Mouse (Mus musculus) R1 (cell line): ENCODE measurements around the gene Psph.
"Not testable (repeated sequence)": the region's sequence is repeated elsewhere in the genome, so short reads cannot be mapped to it uniquely, and the experiment has no call there.

Experiments
- DNase-seq: peaks from one replicate; pipeline ENCODE4 v3.0.0-alpha.2; 2018; ENCODE audit warnings: low read depth, low spot score

Psph gene

GRCm38 (mm10) chr5:129786818-129787790, at the start of gene Psph:
Gene Psph (minus strand): TSS chr5:129787449.
- DNase-seq: peak; percentile 100

- DNase-seq: not testable (repeated sequence)
Observed at GRCm38 (mm10) chr5:129790591-129790990, 3.3 kb upstream of the Psph start.

GRCm38 (mm10) chr5:129787818-129788593, 757 bp upstream of the Psph start:
- DNase-seq: no peak

- DNase-seq: no peak
Observed at GRCm38 (mm10) chr5:129786161-129786560, 1.1 kb downstream of the Psph start.

DNA sequence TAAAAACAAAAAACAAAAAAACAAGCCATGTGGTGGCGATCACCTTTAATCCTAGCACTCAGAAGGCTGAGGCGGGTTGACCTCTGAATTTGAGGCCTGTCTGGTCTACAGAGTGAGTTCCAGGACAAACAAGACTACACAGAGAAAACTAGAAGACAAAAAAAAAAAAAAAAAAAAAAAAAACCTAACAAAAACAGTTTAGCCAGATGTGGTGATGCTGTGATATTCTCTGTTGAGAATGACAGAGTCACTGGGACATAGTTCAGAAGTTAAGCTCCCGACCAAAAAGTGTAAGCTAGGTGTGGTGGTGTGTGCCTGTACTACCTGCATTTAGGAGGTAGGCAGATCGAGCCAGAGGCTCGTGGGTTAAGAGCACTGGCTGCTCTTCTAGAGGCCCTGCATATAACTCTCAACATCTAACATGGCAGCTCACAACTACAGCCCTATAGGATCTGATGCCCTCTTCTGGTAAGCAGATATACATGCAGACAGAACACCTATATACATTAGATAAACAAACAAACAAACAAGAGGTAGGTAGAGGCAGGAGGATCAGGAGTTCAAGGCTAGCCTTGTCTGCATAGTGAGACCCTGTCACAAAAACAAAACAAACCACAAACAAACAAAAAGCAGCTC, 1.9 kb downstream of the Psph start:
- peak; percentile 66 for DNase-seq

DNA sequence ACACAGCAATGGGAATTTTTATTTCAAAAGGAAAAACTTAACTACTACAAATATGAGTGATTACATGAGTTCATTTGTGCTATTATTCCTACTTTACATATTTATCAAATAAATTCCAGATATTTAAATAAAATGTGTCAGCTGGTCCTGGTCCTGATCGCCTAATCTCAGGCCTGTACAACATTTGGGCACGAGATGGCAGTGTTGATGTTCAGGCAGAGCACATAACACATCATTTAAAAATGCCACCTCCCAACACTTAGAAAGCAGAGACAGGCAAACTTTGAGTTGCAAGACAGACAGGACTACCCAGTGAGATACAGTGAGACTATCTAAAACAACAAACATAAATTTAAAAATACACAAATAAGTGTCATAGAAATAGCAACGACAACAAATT, 5.0 kb downstream of the Psph start:
- peak; percentile 41 for DNase-seq

DNA sequence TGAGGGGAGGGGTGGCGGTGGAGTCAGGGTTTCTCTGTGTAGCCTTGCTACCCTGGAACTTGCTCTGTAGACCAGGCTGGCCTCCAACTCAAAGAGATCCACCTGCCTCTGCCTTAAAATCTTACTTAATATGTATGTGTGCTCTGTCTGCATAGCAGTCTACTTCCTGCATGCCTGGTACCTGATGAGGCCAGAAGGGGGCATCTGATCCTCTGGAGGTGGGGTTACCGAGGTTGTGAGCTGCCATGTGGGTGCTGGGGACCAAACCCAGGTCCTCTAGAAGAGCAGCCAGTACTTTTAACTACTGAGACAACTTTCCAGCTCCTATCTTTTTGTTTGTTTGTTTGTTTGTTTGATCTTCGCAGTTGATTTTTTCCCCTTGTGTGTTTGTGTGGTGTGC, 7.1 kb downstream of the Psph start:
- peak; percentile 74 for DNase-seq

DNA sequence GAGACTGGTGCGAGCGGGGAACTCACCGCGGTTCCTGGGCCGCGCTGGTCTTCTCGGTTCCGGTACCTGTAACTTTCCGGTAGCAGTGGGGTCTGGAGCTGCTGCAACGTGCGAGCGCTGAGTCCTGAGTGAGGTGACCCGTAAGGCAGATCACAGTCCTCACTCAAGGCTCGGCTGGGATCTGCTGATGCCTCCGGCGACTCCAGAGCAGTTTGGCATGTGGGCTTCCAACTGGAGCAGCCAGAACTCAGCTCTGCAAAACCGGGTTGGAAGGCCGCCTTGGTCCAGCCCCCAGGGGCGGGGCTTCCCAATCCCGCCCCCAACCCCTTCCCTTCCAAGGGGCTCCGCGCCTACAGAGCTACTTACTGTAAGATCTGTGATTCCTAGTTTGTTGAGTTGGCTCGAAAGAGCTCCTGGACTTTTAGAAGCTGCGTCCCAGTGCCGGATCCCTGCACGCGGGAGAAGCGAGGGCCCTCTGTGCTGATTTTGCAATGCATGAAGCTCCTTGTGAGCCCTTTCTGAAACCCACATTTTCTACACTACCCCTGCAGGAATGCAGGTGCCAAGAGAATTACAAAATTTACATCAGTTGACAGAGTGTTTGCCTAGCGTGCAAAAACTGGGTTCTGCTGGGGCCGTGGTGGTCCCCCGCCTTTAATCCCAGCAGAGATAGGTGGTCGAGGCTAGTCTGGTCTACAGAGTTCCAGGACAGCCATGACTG, 8.1 kb downstream of the Psph start:
- DNase-seq: peak; percentile 93

DNA sequence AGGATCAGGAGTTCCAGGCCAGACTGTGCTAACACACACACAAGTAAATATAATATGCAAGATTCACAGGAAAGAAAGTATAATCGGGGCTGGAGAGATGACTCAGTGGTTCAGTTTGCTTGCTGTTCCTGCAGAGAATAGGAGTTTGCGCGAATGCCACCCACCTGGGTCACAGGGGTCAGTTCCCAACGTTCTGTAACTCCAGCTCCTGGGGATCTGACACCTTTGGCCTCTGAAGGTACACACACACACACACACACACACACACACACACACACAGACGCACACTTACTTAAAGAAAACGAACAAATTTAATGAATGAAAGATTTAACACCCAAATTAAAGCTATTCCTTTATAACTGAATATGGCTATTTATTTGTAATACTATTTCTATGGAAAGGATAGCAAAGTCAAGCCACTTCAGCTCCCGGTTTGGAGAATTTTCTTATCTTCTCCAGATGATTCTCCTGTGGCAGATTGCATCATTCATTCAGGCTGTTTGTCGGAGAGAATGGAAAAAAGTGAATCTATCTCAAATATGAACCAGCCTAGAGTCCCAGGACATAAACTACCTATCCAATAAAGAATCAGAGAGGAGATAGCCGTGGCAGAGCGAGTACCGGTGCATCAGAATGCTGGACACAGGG, 8.8 kb downstream of the Psph start:
- no peak for DNase-seq

DNA sequence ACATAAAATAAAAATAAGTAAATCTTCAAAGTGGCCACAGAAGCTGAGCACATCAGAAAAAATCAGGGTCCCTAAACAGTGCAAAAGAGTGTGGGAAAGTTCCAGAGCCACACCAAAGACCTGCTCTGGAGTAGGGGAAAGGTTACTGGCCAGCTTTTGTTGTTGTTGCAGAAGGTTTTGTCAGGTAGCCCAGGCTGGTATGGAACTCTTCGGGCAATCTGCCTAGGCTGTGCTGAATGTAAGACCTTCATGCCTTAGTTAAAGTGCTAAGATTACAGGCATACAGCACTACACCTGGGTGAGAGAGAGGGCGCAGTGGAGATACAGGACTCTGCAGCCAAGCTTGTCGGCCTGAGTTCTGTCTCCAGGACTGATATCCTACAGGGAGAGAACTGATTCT, 12.6 kb downstream of the Psph start:
- no peak for DNase-seq

DNA sequence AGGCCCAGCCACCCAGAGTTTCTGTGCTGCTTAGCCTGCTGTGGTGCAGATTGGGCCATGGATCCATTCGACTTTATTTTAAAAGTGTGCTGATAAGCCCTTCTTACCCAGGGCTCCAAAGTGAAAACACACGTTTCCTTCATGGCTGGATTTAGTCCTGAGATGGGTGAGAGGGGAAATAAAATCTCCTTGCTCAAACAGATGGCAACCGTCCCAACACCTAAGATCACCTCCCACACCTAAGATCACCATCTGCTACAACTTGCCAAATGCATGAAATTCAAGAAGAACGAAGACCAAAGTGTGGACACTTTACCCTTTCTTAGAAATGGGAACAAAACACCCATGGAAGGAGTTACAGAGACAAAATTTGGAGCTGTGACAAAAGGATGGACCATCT, 13.9 kb downstream of the Psph start:
- not testable (repeated sequence) for DNase-seq

DNA sequence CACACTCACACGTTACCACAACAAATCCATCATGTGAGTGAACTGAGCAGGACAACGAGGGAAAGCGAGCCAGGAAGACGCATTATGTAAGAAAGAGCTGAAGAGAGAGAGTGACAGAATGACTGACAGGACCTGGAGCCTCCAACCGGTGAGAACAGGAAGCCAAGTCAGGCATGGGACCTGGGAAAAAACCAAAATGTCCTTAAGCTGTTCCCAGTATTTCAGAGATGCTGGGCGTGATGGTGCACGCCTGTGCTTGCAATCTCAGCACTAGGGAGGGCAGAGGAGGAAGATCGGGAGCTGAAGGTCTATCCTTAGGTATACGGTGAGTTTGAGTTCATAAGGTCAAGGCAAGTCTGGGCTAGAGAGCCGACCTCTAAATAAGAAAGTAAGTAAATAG, 14.8 kb downstream of the Psph start:
- no peak for DNase-seq

DNA sequence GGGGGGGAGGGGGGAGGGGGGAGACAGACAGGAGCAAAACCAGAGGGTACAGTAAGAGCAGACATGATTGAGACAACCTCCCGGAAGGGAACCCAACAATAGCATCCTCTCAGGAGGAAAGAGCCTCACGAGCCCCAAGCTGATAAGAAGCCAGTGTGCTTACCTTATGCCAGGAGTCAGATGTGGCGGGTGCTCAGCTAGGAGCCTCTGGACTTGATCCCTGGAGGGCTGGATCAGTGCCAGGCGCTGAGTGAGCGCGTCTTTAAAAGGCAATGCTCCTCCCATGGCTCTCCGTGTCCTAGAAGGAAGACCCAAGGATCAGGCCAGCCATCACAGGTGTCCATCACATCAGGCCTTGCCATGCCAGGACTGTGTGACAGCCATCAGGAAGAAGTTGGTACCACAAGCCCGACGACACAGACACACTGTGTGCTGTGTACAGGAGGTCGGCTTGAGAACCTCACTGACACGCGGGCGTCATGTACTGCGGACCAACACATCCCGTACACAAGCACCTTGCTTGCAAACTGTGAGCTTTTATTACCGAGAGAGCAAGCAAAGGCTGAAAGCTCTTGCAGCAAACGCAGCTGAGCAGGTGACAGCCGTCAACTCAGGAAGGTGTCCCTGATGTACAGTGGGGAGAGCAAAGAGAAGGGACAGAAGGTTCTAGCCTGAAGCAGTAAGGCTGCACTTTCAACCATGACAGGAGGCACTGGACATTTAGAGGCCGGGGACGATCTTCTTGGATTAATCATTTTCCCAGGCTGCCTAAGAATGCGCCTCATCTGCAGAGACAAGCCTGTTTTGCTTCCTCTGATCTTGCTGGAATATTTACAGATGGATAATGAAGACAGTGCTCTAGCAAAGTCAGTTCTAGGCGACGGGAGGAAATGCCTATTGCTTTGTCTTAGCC, 16.6 kb downstream of the Psph start:
- DNase-seq: no peak

DNA sequence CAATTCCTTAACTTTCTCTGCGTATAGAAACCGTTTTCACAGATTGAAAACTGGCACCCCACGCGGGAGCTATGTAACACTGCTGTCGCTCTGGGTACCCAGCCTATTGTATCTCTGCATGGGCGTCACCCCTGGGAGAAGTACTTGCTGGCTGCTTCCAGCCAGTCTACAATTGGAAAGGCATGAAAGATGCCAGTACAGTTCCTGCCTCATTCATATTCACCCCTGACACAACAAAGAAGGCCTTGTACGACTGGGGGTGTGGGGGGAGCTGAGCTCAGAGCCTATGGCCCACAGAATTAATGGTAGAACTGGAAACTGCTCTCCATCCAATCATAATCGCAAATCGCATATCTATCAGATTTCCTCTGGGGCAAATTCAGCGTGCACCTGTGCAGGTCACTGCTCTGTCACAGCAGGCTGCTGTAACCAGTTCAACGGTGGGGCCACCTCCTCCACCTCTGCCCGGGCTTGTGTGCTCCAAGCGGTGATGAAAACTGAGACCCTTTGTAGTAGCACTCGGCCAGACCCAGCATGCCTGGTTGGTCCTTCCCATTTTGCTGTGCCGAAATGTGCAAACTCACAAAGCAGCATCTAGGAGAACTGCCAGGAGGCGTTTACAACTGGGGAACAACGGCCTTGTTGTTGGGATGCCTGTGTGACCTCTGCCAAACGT, 25.2 kb downstream of the Psph start:
- DNase-seq: peak; percentile 85

DNA sequence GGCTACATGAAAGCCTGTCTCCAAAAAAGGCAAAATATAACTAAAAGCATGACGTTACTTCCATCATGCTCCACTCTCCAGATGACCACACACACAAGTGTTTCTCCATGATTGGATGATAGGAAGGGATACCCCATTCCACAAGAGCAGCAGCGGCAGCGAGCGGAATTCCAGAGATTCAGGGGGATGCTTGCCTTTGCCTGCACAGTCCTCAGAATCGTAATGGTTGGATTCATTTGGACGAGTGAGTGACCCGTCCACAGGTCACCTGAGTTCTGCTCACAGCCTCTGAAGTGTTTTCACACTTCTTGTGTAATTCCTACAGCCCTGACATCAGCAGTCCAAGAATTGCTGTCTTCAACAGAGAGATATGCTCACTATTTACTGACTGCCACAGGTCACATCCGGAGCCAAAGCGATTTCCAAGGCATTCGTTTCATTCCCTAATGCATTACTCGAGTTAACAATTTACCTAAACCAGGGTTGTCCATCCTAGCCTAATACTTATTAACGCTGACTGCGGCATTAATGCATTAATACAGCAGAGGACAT, 27.2 kb downstream of the Psph start:
- DNase-seq: no peak

DNA sequence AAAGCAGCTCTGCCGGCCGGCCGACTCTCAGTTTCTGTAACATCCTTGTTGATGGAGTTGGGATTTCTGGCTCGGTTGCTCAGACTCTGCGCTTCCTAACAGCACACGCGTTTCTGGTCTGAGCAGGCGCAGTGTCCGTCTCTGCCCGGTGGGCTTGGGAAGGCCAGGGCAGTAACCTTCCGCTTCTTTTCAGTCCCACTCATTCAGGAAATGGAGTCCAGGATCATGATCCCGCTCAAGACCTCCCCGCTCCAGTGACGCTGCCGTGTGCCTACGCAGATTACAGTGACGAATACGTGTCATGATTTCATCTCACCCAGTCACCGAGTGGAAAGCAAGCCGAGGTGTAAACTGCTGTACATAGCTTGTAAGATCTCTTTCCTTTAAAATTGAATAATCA, 30.4 kb downstream of the Psph start:
- peak; percentile 63 for DNase-seq

GRCm38 (mm10) chr5:129744050-129744449, 43.2 kb downstream of the Psph start:
- no peak for DNase-seq

GRCm38 (mm10) chr5:129742903-129743488, 44.3 kb downstream of the Psph start:
- DNase-seq: no peak

DNA sequence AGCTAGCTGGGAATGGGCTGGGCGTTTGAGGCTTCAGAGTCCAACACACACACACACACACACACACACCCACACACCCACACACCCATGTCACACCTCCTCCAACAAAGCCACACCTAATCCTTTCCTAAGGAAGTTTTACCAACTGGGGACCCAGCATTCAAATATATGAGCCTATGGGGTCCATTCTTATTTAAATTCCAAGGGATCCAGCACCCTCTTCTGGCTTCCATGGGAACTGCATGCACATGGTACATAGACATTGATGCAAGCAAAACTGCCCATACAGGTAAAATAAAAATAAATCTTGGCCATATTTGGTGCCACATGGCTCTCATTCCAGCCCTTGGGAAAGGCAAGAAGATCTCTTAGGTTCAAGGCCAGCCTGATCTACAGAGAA, 46.3 kb downstream of the Psph start:
- peak; percentile 83 for DNase-seq
